Mouse (Mus musculus): ENCODE results near the gene Trpc7. TPM values are rescaled to one million over a fixed set of nuclear protein-coding genes. Genes with fewer than 3 reads are reported as not detected.

The Trpc7 gene
- polyA plus RNA-seq, 1 experiment from 2014 or later = 2.9 TPM

- Histone ChIP-seq H3K27me3 (0 out of 2 replicates have a peak, but pooled peaks cover 3% of the 10 kb centered on the region), H3K9ac (no peak overlapping the region), H3K27ac (peak overlapping the region; percentile 76), H3K9me3 (peaks cover 8% of the 10 kb centered on the region), H3K4me2 (no peak overlapping the region), H3K36me3 (0 out of 2 replicates have a peak, but pooled peaks cover 5% of the 10 kb centered on the region), H3K4me1 (replicated peaks) (peaks cover 35% of the 10 kb centered on the region), H3K4me3 (no peak overlapping the region)
- WGBS = 96% methylated on average over 3 of the region's 3 CpGs
- no peak for ATAC-seq (ENCODE audit: low FRiP score)
Measured at GRCm38 (mm10) chr13:56781697-56782096, 114.1 kb downstream of the Trpc7 start.

GRCm38 (mm10) chr13:56780746-56781469 is 114.9 kb downstream of the Trpc7 start:
- no peak overlapping the region for H3K4me3 ChIP-seq
- H3K27ac ChIP-seq = peak overlapping the region; percentile 76
- peak overlapping the region; percentile 39; the same call in 1 of the 2 replicates for H3K9ac ChIP-seq
- 55% methylated on average over 13 of the region's 13 CpGs for WGBS
- peak; percentile 19; the same call in 1 of the 2 replicates for ATAC-seq (ENCODE audit: low FRiP score)
- no peak overlapping the region for H3K4me2 ChIP-seq
- peaks cover 8% of the 10 kb centered on the region for H3K9me3 ChIP-seq
- H3K27me3 ChIP-seq = 0 out of 2 replicates have a peak, but pooled peaks cover 6% of the 10 kb centered on the region
- H3K4me1 ChIP-seq (replicated peaks) = peaks cover 34% of the 10 kb centered on the region
- 0 out of 2 replicates have a peak, but pooled peaks cover 5% of the 10 kb centered on the region for H3K36me3 ChIP-seq

- Histone ChIP-seq H3K4me1 (replicated peaks) (peaks cover 42% of the 10 kb centered on the region), H3K4me3 (no peak overlapping the region), H3K27ac (peak overlapping the region; percentile 85), H3K27me3 (0 out of 2 replicates have a peak, but pooled peaks cover 6% of the 10 kb centered on the region), H3K9me3 (no peaks in the 10 kb centered on the region), H3K9ac (peak overlapping the region; percentile 46; the same call in 1 of the 2 replicates), H3K36me3 (no peaks in the 10 kb centered on the region), H3K4me2 (0 out of 2 replicates have a peak overlapping the region, but pooled peaks have one; percentile 16)
- ATAC-seq (ENCODE audit: low FRiP score) = peak; percentile 49
- WGBS = 23% methylated on average over 5 of the region's 5 CpGs
Measured at GRCm38 (mm10) chr13:56774304-56774703, 121.5 kb downstream of the Trpc7 start.

GRCm38 (mm10) chr13:56773262-56773870 is 122.4 kb downstream of the Trpc7 start:
- Histone ChIP-seq H3K4me2 (no peak overlapping the region), H3K9me3 (no peaks in the 10 kb centered on the region), H3K36me3 (no peaks in the 10 kb centered on the region), H3K27ac (peak overlapping the region; percentile 85; the same call in 1 of the 2 replicates), H3K4me3 (no peak overlapping the region), H3K9ac (no peak overlapping the region), H3K4me1 (replicated peaks) (peaks cover 51% of the 10 kb centered on the region), H3K27me3 (0 out of 2 replicates have a peak, but pooled peaks cover 6% of the 10 kb centered on the region)
- WGBS = 56% methylated on average over 14 of the region's 14 CpGs
- no peak for ATAC-seq (ENCODE audit: low FRiP score)

GRCm38 (mm10) chr13:56772592-56772991 is 123.2 kb downstream of the Trpc7 start:
- H3K4me1 ChIP-seq (replicated peaks) = peaks cover 51% of the 10 kb centered on the region
- WGBS = 62% methylated on average over 3 of the region's 3 CpGs

GRCm38 (mm10) chr13:56770786-56771185 is 125.0 kb downstream of the Trpc7 start:
- 74% methylated on average over 5 of the region's 5 CpGs for WGBS
- Histone ChIP-seq H3K4me2 (no peak overlapping the region), H3K4me3 (no peak overlapping the region), H3K36me3 (no peaks in the 10 kb centered on the region), H3K4me1 (replicated peaks) (peaks cover 62% of the 10 kb centered on the region), H3K27me3 (0 out of 2 replicates have a peak, but pooled peaks cover 7% of the 10 kb centered on the region), H3K9ac (no peak overlapping the region), H3K27ac (peak overlapping the region; percentile 68), H3K9me3 (no peaks in the 10 kb centered on the region)
- ATAC-seq (ENCODE audit: low FRiP score) = no peak

More at GRCm38 (mm10) chr13:56772592-56772991, 123.2 kb downstream of the Trpc7 start:
- H3K9ac ChIP-seq = no peak overlapping the region
- H3K27ac ChIP-seq = no peak overlapping the region
- H3K36me3 ChIP-seq = no peaks in the 10 kb centered on the region
- H3K27me3 ChIP-seq = 0 out of 2 replicates have a peak, but pooled peaks cover 6% of the 10 kb centered on the region
- no peak for ATAC-seq (ENCODE audit: low FRiP score)
- H3K4me3 ChIP-seq = no peak overlapping the region
- H3K4me2 ChIP-seq = no peak overlapping the region
- H3K9me3 ChIP-seq = no peaks in the 10 kb centered on the region

- H3K36me3 ChIP-seq = no peaks in the 10 kb centered on the region
- H3K27me3 ChIP-seq = 0 out of 2 replicates have a peak, but pooled peaks cover 7% of the 10 kb centered on the region
- H3K4me3 ChIP-seq = no peak overlapping the region
- ATAC-seq (ENCODE audit: low FRiP score) = no peak
- peak overlapping the region; percentile 68 for H3K27ac ChIP-seq
- no peaks in the 10 kb centered on the region for H3K9me3 ChIP-seq
- no peak overlapping the region for H3K9ac ChIP-seq
- WGBS = 59% methylated on average over 1 of the region's 1 CpGs
- H3K4me1 ChIP-seq (replicated peaks) = peaks cover 62% of the 10 kb centered on the region
- H3K4me2 ChIP-seq = no peak overlapping the region
Measured at GRCm38 (mm10) chr13:56770136-56770578, 125.6 kb downstream of the Trpc7 start.

- Histone ChIP-seq H3K27ac (peak overlapping the region; percentile 52; the same call in 1 of the 2 replicates), H3K4me1 (replicated peaks) (peaks cover 57% of the 10 kb centered on the region)
Measured at GRCm38 (mm10) chr13:56769431-56769830, 126.4 kb downstream of the Trpc7 start.

GRCm38 (mm10) chr13:56766211-56766610 is 129.6 kb downstream of the Trpc7 start:
- WGBS = 32% methylated on average over 5 of the region's 5 CpGs
- no peak overlapping the region for H3K9ac ChIP-seq
- no peaks in the 10 kb centered on the region for H3K36me3 ChIP-seq
- peaks cover 64% of the 10 kb centered on the region for H3K4me1 ChIP-seq (replicated peaks)
- peak overlapping the region; percentile 44; the same call in 1 of the 2 replicates for H3K27ac ChIP-seq
- ATAC-seq (ENCODE audit: low FRiP score) = no peak
- H3K9me3 ChIP-seq = no peaks in the 10 kb centered on the region
- no peak overlapping the region for H3K4me2 ChIP-seq
- 0 out of 2 replicates have a peak, but pooled peaks cover 7% of the 10 kb centered on the region for H3K27me3 ChIP-seq
- H3K4me3 ChIP-seq = no peak overlapping the region

More at GRCm38 (mm10) chr13:56769431-56769830, 126.4 kb downstream of the Trpc7 start:
- H3K9me3 ChIP-seq = no peaks in the 10 kb centered on the region
- H3K4me3 ChIP-seq = no peak overlapping the region
- 29% methylated on average over 4 of the region's 4 CpGs for WGBS
- H3K27me3 ChIP-seq = 0 out of 2 replicates have a peak, but pooled peaks cover 7% of the 10 kb centered on the region
- H3K36me3 ChIP-seq = no peaks in the 10 kb centered on the region
- H3K4me2 ChIP-seq = no peak overlapping the region
- H3K9ac ChIP-seq = no peak overlapping the region
- ATAC-seq (ENCODE audit: low FRiP score) = no peak

- Histone ChIP-seq H3K9me3 (no peaks in the 10 kb centered on the region), H3K27ac (no peak overlapping the region), H3K36me3 (no peaks in the 10 kb centered on the region), H3K4me3 (no peak overlapping the region), H3K27me3 (peaks cover 11% of the 10 kb centered on the region; the same call in 1 of the 2 replicates), H3K4me2 (no peak overlapping the region), H3K4me1 (replicated peaks) (peaks cover 59% of the 10 kb centered on the region), H3K9ac (no peak overlapping the region)
- WGBS = 57% methylated on average over 25 of the region's 25 CpGs
- no peak for ATAC-seq (ENCODE audit: low FRiP score)
Measured at GRCm38 (mm10) chr13:56765284-56766032, 130.3 kb downstream of the Trpc7 start.

- H3K4me1 ChIP-seq (replicated peaks) = peaks cover 38% of the 10 kb centered on the region
- no peak for ATAC-seq (ENCODE audit: low FRiP score)
- peak overlapping the region; percentile 72 for H3K27ac ChIP-seq
- H3K27me3 ChIP-seq = peaks cover 18% of the 10 kb centered on the region
- no peak overlapping the region for H3K9ac ChIP-seq
- H3K4me3 ChIP-seq = no peak overlapping the region
- no peaks in the 10 kb centered on the region for H3K9me3 ChIP-seq
- H3K36me3 ChIP-seq = no peaks in the 10 kb centered on the region
- WGBS = 43% methylated on average over 13 of the region's 13 CpGs
- no peak overlapping the region for H3K4me2 ChIP-seq
Measured at GRCm38 (mm10) chr13:56762446-56763229, 133.2 kb downstream of the Trpc7 start.

All from hindbrain, embryonic 13.5 days (tissue).